Mouse (Mus musculus): ENCODE data around the gene Shq1.
A peak's percentile ranks its signal among the peaks of the same experiment; 100 is the strongest.

Gene Shq1

GRCm38 (mm10) chr6:100606805-100607204 is 64.2 kb downstream of the Shq1 start:
- no peak for DNase-seq (ENCODE audit: low read depth, low spot score)

- DNase-seq (ENCODE audit: low read depth, low spot score): no peak
Measured at GRCm38 (mm10) chr6:100603702-100604101, 67.3 kb downstream of the Shq1 start.

GRCm38 (mm10) chr6:100601634-100602033 is 69.3 kb downstream of the Shq1 start:
- no peak for DNase-seq (ENCODE audit: low read depth, low spot score)

- DNase-seq (ENCODE audit: low read depth, low spot score): no peak
Measured at GRCm38 (mm10) chr6:100593857-100594256, 77.1 kb downstream of the Shq1 start.

GRCm38 (mm10) chr6:100592991-100593390 is 78.0 kb downstream of the Shq1 start:
- DNase-seq (ENCODE audit: low read depth, low spot score): no peak

- no peak for DNase-seq (ENCODE audit: low read depth, low spot score)
Measured at GRCm38 (mm10) chr6:100590602-100591001, 80.4 kb downstream of the Shq1 start.

GRCm38 (mm10) chr6:100588876-100589275 is 82.1 kb downstream of the Shq1 start:
- no peak for DNase-seq (ENCODE audit: low read depth, low spot score)

GRCm38 (mm10) chr6:100586758-100587157 is 84.2 kb downstream of the Shq1 start:
- no peak for DNase-seq (ENCODE audit: low read depth, low spot score)

- DNase-seq (ENCODE audit: low read depth, low spot score): no peak
Measured at GRCm38 (mm10) chr6:100581951-100582350, 89.0 kb downstream of the Shq1 start.

GRCm38 (mm10) chr6:100581056-100581455 is 89.9 kb downstream of the Shq1 start:
- peak; percentile 9 for DNase-seq (ENCODE audit: low read depth, low spot score)

GRCm38 (mm10) chr6:100577590-100577989 is 93.4 kb downstream of the Shq1 start:
- no peak for DNase-seq (ENCODE audit: low read depth, low spot score)

GRCm38 (mm10) chr6:100576171-100576570 is 94.8 kb downstream of the Shq1 start:
- DNase-seq (ENCODE audit: low read depth, low spot score): peak; percentile 14

- DNase-seq (ENCODE audit: low read depth, low spot score): no peak
Measured at GRCm38 (mm10) chr6:100566774-100567173, 104.2 kb downstream of the Shq1 start.

- no peak for DNase-seq (ENCODE audit: low read depth, low spot score)
Measured at GRCm38 (mm10) chr6:100564516-100564915, 106.4 kb downstream of the Shq1 start.

GRCm38 (mm10) chr6:100563552-100564341 is 107.2 kb downstream of the Shq1 start:
- peak; percentile 57 for DNase-seq (ENCODE audit: low read depth, low spot score)

GRCm38 (mm10) chr6:100562719-100563551 is 108.0 kb downstream of the Shq1 start:
- peak; percentile 35 for DNase-seq (ENCODE audit: low read depth, low spot score)

GRCm38 (mm10) chr6:100558057-100558456 is 112.9 kb downstream of the Shq1 start:
- no peak for DNase-seq (ENCODE audit: low read depth, low spot score)

- DNase-seq (ENCODE audit: low read depth, low spot score): no peak
Measured at GRCm38 (mm10) chr6:100542154-100542997, 128.6 kb downstream of the Shq1 start.

GRCm38 (mm10) chr6:100539698-100540097 is 131.3 kb downstream of the Shq1 start:
- peak; percentile 34 for DNase-seq (ENCODE audit: low read depth, low spot score)

- no peak for DNase-seq (ENCODE audit: low read depth, low spot score)
Measured at GRCm38 (mm10) chr6:100538570-100538969, 132.4 kb downstream of the Shq1 start.

GRCm38 (mm10) chr6:100537987-100538386 is 133.0 kb downstream of the Shq1 start:
- DNase-seq (ENCODE audit: low read depth, low spot score): no peak

- no peak for DNase-seq (ENCODE audit: low read depth, low spot score)
Measured at GRCm38 (mm10) chr6:100537042-100537441, 133.9 kb downstream of the Shq1 start.
